Comparison of ENCODE assay signal across 11 mouse cellular contexts in the genomic region with DNA sequence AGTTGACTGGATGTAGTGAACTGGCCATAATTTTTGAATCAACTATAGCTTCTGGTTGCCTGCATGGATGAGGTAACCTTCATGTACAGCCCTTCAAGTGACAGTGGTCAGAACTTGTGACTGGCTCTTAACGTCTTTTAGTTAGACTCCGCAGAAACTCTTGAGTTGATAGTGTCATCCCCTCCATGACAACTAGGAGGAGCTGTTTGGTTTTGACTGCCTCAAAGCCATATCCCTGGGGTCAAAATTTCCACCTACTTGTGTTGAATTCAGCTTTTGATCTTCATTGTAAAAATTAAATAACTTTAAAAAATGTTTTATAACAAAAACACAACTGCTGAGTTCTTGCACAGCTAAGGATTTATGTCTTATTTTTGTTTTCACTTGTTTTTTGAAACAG. TPM values are rescaled to one million over a fixed set of nuclear protein-coding genes. Genes with fewer than 3 reads are reported as not detected.
DNase-seq lines count a peak whose midpoint lies in the region; TF ChIP-seq lines count a peak whose summit lies in the region.
"Had no signal": no experiment of that assay in that cellular context is flagged by ENCODE, and none has a peak within 500 bp of the region (broad histone marks: within the 10 kb centered on the region; RNA-seq: fewer than 3 reads in every experiment).

No protein-coding gene starts in this region.

- H3K27ac ChIP-seq in liver, adult 2 months (replicated peaks; ENCODE audit: insufficient read depth, low read depth, low read length), result no peak overlapping the region
- H3K27ac ChIP-seq: hindbrain, embryonic 12.5 days; lung, embryonic 15.5 days had no signal

- no peak overlapping the region for H3K4me3 ChIP-seq in liver, adult 2 months (ENCODE audit: insufficient read depth, low read depth, low read length)
- H3K4me3 ChIP-seq: hindbrain, embryonic 12.5 days; lung, embryonic 15.5 days had no signal

- DNase-seq in embryo, embryonic 10 days (ENCODE audit: low spot score), result peak; percentile 38
- no peak for DNase-seq in embryo, embryonic 9.5 days (ENCODE audit: extremely low spot score)
- DNase-seq in liver, adult 2 months (ENCODE audit: extremely low read depth, low read depth, low spot score), result peak; percentile 55
- DNase-seq in liver, result no peak
- peak; percentile 71 for DNase-seq in R1 (ENCODE audit: low read depth, low spot score)
- DNase-seq in lung, postnatal 36 days, result peak; percentile 54
- DNase-seq in left cerebral cortex, adult 8-10 months (ENCODE audit: low spot score in 2 of 2), result no peak
- DNase-seq in spleen, adult 18-20 months, result no peak
- DNase-seq: thymus, adult 18-20 months had no signal

- no peaks in the 10 kb centered on the region for H3K36me3 ChIP-seq in liver, adult 2 months (ENCODE audit: control insufficient read depth, insufficient read depth, low read length)
- H3K36me3 ChIP-seq: hindbrain, embryonic 12.5 days; lung, embryonic 15.5 days had no signal

- no peak overlapping the region for H3K9ac ChIP-seq in liver, adult 2 months (ENCODE audit: low read depth, low read length)
- H3K9ac ChIP-seq: hindbrain, embryonic 12.5 days; lung, embryonic 15.5 days had no signal

- no peaks in the 10 kb centered on the region for H3K4me1 ChIP-seq in liver, adult 2 months (ENCODE audit: control insufficient read depth, insufficient read depth, low read length)
- H3K4me1 ChIP-seq: lung, embryonic 15.5 days had no signal

- H3K79me2 ChIP-seq in liver, adult 2 months (ENCODE audit: control insufficient read depth, insufficient read depth, low read length), result no peaks in the 10 kb centered on the region

- peak; percentile 27; the same call in 1 of the 2 replicates for TF ChIP-seq CTCF in liver, adult 2 months (IDR thresholded peaks at IDR 0.05; ENCODE audit: low read depth, low read length)

- 57% methylated on average over 2 of the region's 2 CpGs for WGBS in liver, adult 2 months

- no peak for TF ChIP-seq POLR2A in liver, adult 2 months (IDR thresholded peaks at IDR 0.05; ENCODE audit: extremely low read depth, insufficient read depth, low read length)

- 0 out of 2 replicates have a peak, but pooled peaks cover 2% of the 10 kb centered on the region for H3K27me3 ChIP-seq in liver, adult 2 months (ENCODE audit: control insufficient read depth, insufficient read depth, low read length)
- H3K27me3 ChIP-seq: hindbrain, embryonic 12.5 days; lung, embryonic 15.5 days had no signal

RNA-seq across cellular contexts. Expression of gene Fn1, which starts 22.4 kb away (rescaled TPM):
- 530 and 615 TPM in 2 replicates for total RNA-seq in liver, adult 2 months (2014; rRNA removed)
- 649 and 698 TPM in 2 replicates for polyA plus RNA-seq in liver, adult 2 months (2012; rRNA removed)
- 10 to 100 TPM; 40.4 to 47.7 (median 47.3) TPM for total RNA-seq in left cerebral cortex, adult 8-10 months (2022)

Comparison
In these comparisons a context has a peak if more than half of its experiments do, and no peak if none do; other contexts are left out.
1. DNase-seq: peak in embryo, embryonic 10 days (single experiment), liver, adult 2 months (single experiment), R1 (single experiment) and lung, postnatal 36 days (single experiment); none in embryo, embryonic 9.5 days (single experiment), liver (single experiment), left cerebral cortex, adult 8-10 months (0 of 2) and spleen, adult 18-20 months (0 of 2).
2. RNA of gene Fn1, which starts 22.4 kb away (total RNA-seq): 530 to 615 TPM in liver, adult 2 months; 40.4 to 47.7 TPM in left cerebral cortex, adult 8-10 months; every median in the first group is over 10 times any median in the second.